Mouse (Mus musculus) urinary bladder, postnatal 10 days (tissue): ENCODE measurements around the gene Tgfbr2.

ENCODE experiments used
- DNase-seq: peaks from one replicate; pipeline ENCODE4 v3.0.0; 2022; ENCODE audit warnings: low spot score

The Tgfbr2 gene

GRCm38 (mm10) chr9:116111149-116111970 lies 63.8 kb downstream of the Tgfbr2 start:
- DNase-seq, result no peak

- DNase-seq, result no peak
Observed at GRCm38 (mm10) chr9:116108729-116109128, 66.4 kb downstream of the Tgfbr2 start.

GRCm38 (mm10) chr9:116104770-116105169 lies 70.4 kb downstream of the Tgfbr2 start:
- no peak for DNase-seq

- DNase-seq, result no peak
Observed at GRCm38 (mm10) chr9:116101842-116102241, 73.3 kb downstream of the Tgfbr2 start.

- no peak for DNase-seq
Observed at GRCm38 (mm10) chr9:116100015-116100414, 75.1 kb downstream of the Tgfbr2 start.

- no peak for DNase-seq
Observed at GRCm38 (mm10) chr9:116099596-116099993, 75.6 kb downstream of the Tgfbr2 start.

- no peak for DNase-seq
Observed at GRCm38 (mm10) chr9:116098724-116099595, 76.2 kb downstream of the Tgfbr2 start.

- no peak for DNase-seq
Observed at GRCm38 (mm10) chr9:116091921-116092320, 83.2 kb downstream of the Tgfbr2 start.

GRCm38 (mm10) chr9:116091101-116091841 lies 83.9 kb downstream of the Tgfbr2 start:
- DNase-seq, result no peak

GRCm38 (mm10) chr9:116090296-116090695 lies 84.9 kb downstream of the Tgfbr2 start:
- no peak for DNase-seq

- DNase-seq, result no peak
Observed at GRCm38 (mm10) chr9:116088912-116089311, 86.2 kb downstream of the Tgfbr2 start.

GRCm38 (mm10) chr9:116087880-116088279 lies 87.3 kb downstream of the Tgfbr2 start:
- DNase-seq, result no peak

GRCm38 (mm10) chr9:116087263-116087662 lies 87.9 kb downstream of the Tgfbr2 start:
- DNase-seq, result no peak

GRCm38 (mm10) chr9:116085999-116086398 lies 89.2 kb downstream of the Tgfbr2 start:
- DNase-seq, result no peak

- no peak for DNase-seq
Observed at GRCm38 (mm10) chr9:116084324-116084931, 90.7 kb downstream of the Tgfbr2 start.

GRCm38 (mm10) chr9:116083726-116084323 lies 91.3 kb downstream of the Tgfbr2 start:
- no peak for DNase-seq

GRCm38 (mm10) chr9:116083300-116083699 lies 91.9 kb downstream of the Tgfbr2 start:
- no peak for DNase-seq

- no peak for DNase-seq
Observed at GRCm38 (mm10) chr9:116081781-116082180, 93.4 kb downstream of the Tgfbr2 start.

- no peak for DNase-seq
Observed at GRCm38 (mm10) chr9:116077419-116077818, 97.7 kb downstream of the Tgfbr2 start.

GRCm38 (mm10) chr9:116076946-116077345 lies 98.2 kb downstream of the Tgfbr2 start:
- DNase-seq, result no peak

- no peak for DNase-seq
Observed at GRCm38 (mm10) chr9:116076163-116076562, 99.0 kb downstream of the Tgfbr2 start.
